Mouse (Mus musculus) kidney, postnatal 0 days (tissue): ENCODE data around the gene Ces5a. TPM values are rescaled to one million over a fixed set of nuclear protein-coding genes. Genes with fewer than 3 reads are reported as not detected.

Source experiments
- ATAC-seq: fragments of 200-750 bp; cut with Nextera tagmentation; replicated peaks from 2 replicates; pipeline ENCODE4 v1.8.0; 2017; ENCODE audit warnings: low read depth, moderate number of reproducible peaks, moderate TSS enrichment, moderate library complexity; ENCODE audit not compliant: low FRiP score
- DNase-seq: peaks from one replicate; pipeline ENCODE4 v3.0.0-alpha.2; 2016; ENCODE audit warnings: low spot score
- H3K27ac ChIP-seq: fragments of 300-500 bp; sonication (generic); 2 replicates; pipeline ENCODE4 v1.5.1; 2014; ENCODE audit warnings: mild to moderate bottlenecking
- H3K27me3 ChIP-seq: fragments of 300-500 bp; sonication (generic); 2 replicates; pipeline ENCODE4 v1.6.1; 2014; ENCODE audit warnings: low read length, mixed read lengths; ENCODE audit not compliant: insufficient read depth
- H3K36me3 ChIP-seq: fragments of 300-500 bp; sonication (generic); 2 replicates; pipeline ENCODE4 v1.6.1; 2014; ENCODE audit warnings: low read length, mixed read lengths; ENCODE audit not compliant: insufficient read depth
- H3K4me1 ChIP-seq: fragments of 300-500 bp; sonication (generic); replicated peaks from 2 replicates; pipeline ENCODE4 v1.6.1; 2014; ENCODE audit warnings: antibody characterized with exemption, low read length, mixed read lengths; ENCODE audit not compliant: insufficient read depth
- H3K4me2 ChIP-seq: fragments of 300-500 bp; sonication (generic); 2 replicates; pipeline ENCODE4 v1.6.1; 2014; ENCODE audit warnings: mild to moderate bottlenecking, low read length, moderate library complexity, mixed read lengths
- H3K4me3 ChIP-seq: fragments of 300-500 bp; sonication (generic); replicated peaks from 2 replicates; pipeline ENCODE4 v1.5.1; 2014; ENCODE audit warnings: low read depth, low read length
- H3K9ac ChIP-seq: fragments of 300-500 bp; sonication (generic); 2 replicates; pipeline ENCODE4 v1.6.1; 2014; ENCODE audit warnings: low read depth, low read length
- H3K9me3 ChIP-seq: fragments of 300-500 bp; sonication (generic); replicated peaks from 2 replicates; pipeline ENCODE4 v1.6.1; 2016; ENCODE audit warnings: low read length, inconsistent platforms, mixed read lengths
- CTCF ChIP-seq: IDR thresholded peaks from 2 replicates; pipeline ENCODE4 v1.5.1; 2016; ENCODE audit warnings: antibody characterized with exemption, low read depth, mild to moderate bottlenecking, moderate library complexity
- WGBS: fragments of 180-500 bp; shearing (Covaris S2); extraction: QIAGEN DNeasy Blood & Tissue Kit; methylation state at CpG from one replicate; pipeline ENCODE4 v1.1.7; 2014; 5-methylcytosine and 5-hydroxymethylcytosine counted together
- polyA plus RNA-seq: library from polyadenylated mRNA; unstranded; fragments of >200 nt; fragmentation: Nextera tagmentation; extraction: Ambion mirVana; gene quantifications from 2 replicates; pipeline ENCODE4 v1.2.1, GENCODE M21; 2015

Ces5a gene
- polyA plus RNA-seq, 1 experiment from 2014 or later: 0.61 TPM

DNA sequence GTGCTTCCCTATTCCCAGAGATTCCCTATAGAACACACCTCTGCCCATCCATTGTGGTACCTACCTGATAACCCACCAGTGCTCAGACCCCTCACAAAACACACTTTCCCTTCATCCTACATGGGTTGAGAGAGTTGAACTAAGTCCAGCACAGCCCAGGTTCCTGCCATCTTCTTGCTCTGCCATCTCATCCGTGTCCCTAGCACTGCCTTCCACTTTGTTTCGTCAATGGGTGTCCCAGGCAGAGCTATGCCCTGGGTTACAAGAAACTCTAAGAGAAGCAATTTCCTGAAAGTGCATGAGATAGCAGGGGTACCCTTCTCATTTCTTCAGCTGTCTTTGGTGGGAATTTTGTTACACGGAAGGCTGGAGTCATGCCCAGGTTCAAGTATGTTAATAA lies 33.0 kb upstream of the Ces5a start:
- DNase-seq: no peak
- no peak for ATAC-seq
- Histone ChIP-seq H3K27ac (no peak overlapping the region), H3K4me1 (peaks cover 17% of the 10 kb centered on the region; the same call in 1 of the 2 replicates), H3K27me3 (no peaks in the 10 kb centered on the region), H3K4me2 (no peak overlapping the region), H3K9ac (no peak overlapping the region), H3K36me3 (no peaks in the 10 kb centered on the region), H3K9me3 (no peaks in the 10 kb centered on the region), H3K4me3 (no peak overlapping the region)
- 95% methylated on average over 3 of the region's 3 CpGs for WGBS
- no peak for TF ChIP-seq CTCF

GRCm38 (mm10) chr8:93567086-93567485 lies 31.5 kb upstream of the Ces5a start:
- Histone ChIP-seq H3K4me1 (peaks cover 16% of the 10 kb centered on the region; the same call in 1 of the 2 replicates), H3K27me3 (no peaks in the 10 kb centered on the region), H3K9ac (no peak overlapping the region), H3K4me2 (no peak overlapping the region), H3K9me3 (no peaks in the 10 kb centered on the region), H3K36me3 (no peaks in the 10 kb centered on the region), H3K27ac (no peak overlapping the region), H3K4me3 (no peak overlapping the region)
- TF ChIP-seq CTCF: no peak
- peak; percentile 25 for DNase-seq
- no peak for ATAC-seq
- 69% methylated on average over 9 of the region's 9 CpGs for WGBS

- TF ChIP-seq CTCF: no peak
- DNase-seq (no peak), ATAC-seq (no peak)
Measured at GRCm38 (mm10) chr8:93564634-93565033, 29.0 kb upstream of the Ces5a start.

GRCm38 (mm10) chr8:93563551-93563950 lies 27.9 kb upstream of the Ces5a start:
- no peak for TF ChIP-seq CTCF
- no peaks in the 10 kb centered on the region for H3K9me3 ChIP-seq
- 89% methylated on average over 7 of the region's 7 CpGs for WGBS
- DNase-seq: no peak
- no peaks in the 10 kb centered on the region for H3K27me3 ChIP-seq
- H3K36me3 ChIP-seq: no peaks in the 10 kb centered on the region
- no peak overlapping the region for H3K4me3 ChIP-seq
- H3K9ac ChIP-seq: no peak overlapping the region
- no peak for ATAC-seq
- no peak overlapping the region for H3K27ac ChIP-seq
- no peaks in the 10 kb centered on the region for H3K4me1 ChIP-seq
- no peak overlapping the region for H3K4me2 ChIP-seq

More at GRCm38 (mm10) chr8:93564634-93565033, 29.0 kb upstream of the Ces5a start:
- H3K9ac ChIP-seq: no peak overlapping the region
- no peak overlapping the region for H3K4me2 ChIP-seq
- WGBS: 68% methylated on average over 4 of the region's 4 CpGs
- H3K27me3 ChIP-seq: no peaks in the 10 kb centered on the region
- H3K27ac ChIP-seq: no peak overlapping the region
- H3K36me3 ChIP-seq: no peaks in the 10 kb centered on the region
- no peaks in the 10 kb centered on the region for H3K9me3 ChIP-seq
- no peak overlapping the region for H3K4me3 ChIP-seq
- no peaks in the 10 kb centered on the region for H3K4me1 ChIP-seq

- H3K27ac ChIP-seq: no peak overlapping the region
- H3K36me3 ChIP-seq: no peaks in the 10 kb centered on the region
- H3K9ac ChIP-seq: no peak overlapping the region
- no peak overlapping the region for H3K4me3 ChIP-seq
- no peaks in the 10 kb centered on the region for H3K27me3 ChIP-seq
- no peak for ATAC-seq
- H3K4me2 ChIP-seq: no peak overlapping the region
- no peak for TF ChIP-seq CTCF
- no peaks in the 10 kb centered on the region for H3K9me3 ChIP-seq
- WGBS: 49% methylated on average over 6 of the region's 6 CpGs
- H3K4me1 ChIP-seq: no peaks in the 10 kb centered on the region
- peak; percentile 67 for DNase-seq
Measured at GRCm38 (mm10) chr8:93562557-93563210, 27.1 kb upstream of the Ces5a start.

DNA sequence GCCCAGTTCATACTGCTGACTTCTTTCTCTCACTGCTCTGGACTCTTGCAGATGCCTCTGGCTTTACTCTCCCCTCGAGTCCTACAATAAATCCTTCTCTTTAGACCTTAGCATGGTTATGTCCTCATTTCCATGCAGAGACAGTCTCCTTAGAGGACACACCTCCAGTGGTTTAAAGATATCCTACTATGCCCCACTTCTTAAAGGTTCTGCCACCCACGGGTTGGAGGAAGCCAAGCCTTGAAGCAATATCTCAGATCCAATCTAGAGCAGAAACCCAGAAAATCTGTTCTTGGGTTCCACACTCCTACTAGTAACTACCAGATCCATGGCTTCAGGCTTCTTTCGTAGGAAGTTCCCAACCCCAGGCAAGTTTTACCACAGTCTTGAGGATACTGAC lies 25.6 kb upstream of the Ces5a start:
- no peak for TF ChIP-seq CTCF
- WGBS: 67% methylated on average over 3 of the region's 3 CpGs
- Histone ChIP-seq H3K4me2 (no peak overlapping the region), H3K9me3 (no peaks in the 10 kb centered on the region), H3K27ac (no peak overlapping the region), H3K27me3 (no peaks in the 10 kb centered on the region), H3K4me3 (no peak overlapping the region), H3K4me1 (no peaks in the 10 kb centered on the region), H3K36me3 (no peaks in the 10 kb centered on the region), H3K9ac (no peak overlapping the region)
- ATAC-seq (no peak), DNase-seq (no peak)

GRCm38 (mm10) chr8:93559696-93560095 lies 24.1 kb upstream of the Ces5a start:
- Histone ChIP-seq H3K4me2 (no peak overlapping the region), H3K4me1 (no peaks in the 10 kb centered on the region), H3K4me3 (no peak overlapping the region), H3K36me3 (no peaks in the 10 kb centered on the region), H3K9ac (no peak overlapping the region), H3K9me3 (no peaks in the 10 kb centered on the region), H3K27me3 (no peaks in the 10 kb centered on the region), H3K27ac (no peak overlapping the region)
- DNase-seq: no peak
- ATAC-seq: no peak
- TF ChIP-seq CTCF: no peak
- WGBS: 64% methylated on average over 2 of the region's 2 CpGs
